In the genomic region with DNA sequence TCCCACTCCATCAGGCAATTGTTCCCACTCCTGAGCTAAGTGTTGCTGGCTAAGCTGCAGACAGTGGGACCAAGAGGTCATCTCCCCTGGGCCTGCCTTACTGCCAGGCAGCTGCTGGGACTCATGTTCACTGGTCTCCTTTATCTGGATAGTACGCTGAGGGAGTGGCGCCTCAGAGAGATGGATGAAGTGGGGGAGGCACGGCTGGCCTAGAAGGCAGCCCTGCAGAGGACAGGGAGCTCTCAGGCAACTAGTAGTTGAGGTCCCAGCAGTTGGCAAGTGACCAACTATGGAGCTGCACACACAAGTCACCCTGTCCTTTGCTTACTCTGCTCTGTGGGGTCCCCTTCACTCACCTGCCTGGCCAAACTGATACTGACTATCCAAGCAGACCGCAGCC, we compare ENCODE assay signal across 10 mouse cellular contexts. TPM values are rescaled to one million over a fixed set of nuclear protein-coding genes. Genes with fewer than 3 reads are reported as not detected.
DNase-seq lines count a peak whose midpoint lies in the region; ATAC-seq and TF ChIP-seq lines count a peak whose summit lies in the region.
"Had no signal": no experiment of that assay in that cellular context is flagged by ENCODE, and none has a peak within 500 bp of the region (broad histone marks: within the 10 kb centered on the region; RNA-seq: fewer than 3 reads in every experiment).

No protein-coding gene starts in this region.

- no peaks in the 10 kb centered on the region for H3K36me3 ChIP-seq in heart, adult 2 months (ENCODE audit: control insufficient read depth, insufficient read depth, low read length)
- no peaks in the 10 kb centered on the region; the same call in 1 of the 2 replicates for H3K36me3 ChIP-seq in stomach, postnatal 0 days (ENCODE audit: control insufficient read depth, insufficient read depth, low read length)
- no peaks in the 10 kb centered on the region for H3K36me3 ChIP-seq in forebrain, embryonic 15.5 days
- no peaks in the 10 kb centered on the region for H3K36me3 ChIP-seq in forebrain, postnatal 0 days (ENCODE audit: insufficient read depth)
- H3K36me3 ChIP-seq: G1E; midbrain, embryonic 15.5 days had no signal

- WGBS in heart, adult 2 months, result 41% methylated on average over 4 of the region's 4 CpGs
- WGBS in stomach, postnatal 0 days, result 31% methylated on average over 4 of the region's 4 CpGs
- 83% methylated on average over 4 of the region's 4 CpGs for WGBS in forebrain, embryonic 15.5 days
- 82% methylated on average over 4 of the region's 4 CpGs for WGBS in forebrain, postnatal 0 days

- intact Hi-C loops in heart, adult 2 months (cut with DNase I), result no loop called here

- no peak overlapping the region for H3K27ac ChIP-seq in heart, adult 2 months
- H3K27ac ChIP-seq in stomach, postnatal 0 days (replicated peaks), result peak overlapping the region; percentile 87
- no peak overlapping the region for H3K27ac ChIP-seq in forebrain, embryonic 15.5 days (replicated peaks)
- H3K27ac ChIP-seq in forebrain, postnatal 0 days (ENCODE audit: low read depth, low read length), result no peak overlapping the region
- H3K27ac ChIP-seq: midbrain, embryonic 15.5 days had no signal

- no peak for TF ChIP-seq CTCF in heart, adult 2 months (IDR thresholded peaks at IDR 0.05)
- no peak for TF ChIP-seq CTCF in stomach, postnatal 0 days (IDR thresholded peaks at IDR 0.05; ENCODE audit: low read depth)
- TF ChIP-seq CTCF in forebrain, postnatal 0 days (IDR thresholded peaks at IDR 0.05; ENCODE audit: low read depth), result no peak

- ATAC-seq in stomach, postnatal 0 days (ENCODE audit: low FRiP score, low TSS enrichment), result peak; percentile 1; the same call in 1 of the 2 replicates
- ATAC-seq in forebrain, embryonic 15.5 days (replicated peaks), result no peak
- ATAC-seq in forebrain, postnatal 0 days, result no peak
- ATAC-seq: midbrain, embryonic 15.5 days had no signal

- no peaks in the 10 kb centered on the region for H3K79me2 ChIP-seq in heart, adult 2 months (replicated peaks; ENCODE audit: control insufficient read depth, insufficient read depth, low read length)

- H3K4me3 ChIP-seq in heart, adult 2 months, result no peak overlapping the region
- no peak overlapping the region for H3K4me3 ChIP-seq in stomach, postnatal 0 days (ENCODE audit: low read depth, low read length)
- no peak overlapping the region for H3K4me3 ChIP-seq in forebrain, embryonic 15.5 days
- H3K4me3 ChIP-seq in forebrain, postnatal 0 days (ENCODE audit: low read depth, low read length), result no peak overlapping the region
- H3K4me3 ChIP-seq: midbrain, embryonic 15.5 days had no signal

- no peaks in the 10 kb centered on the region for H3K9me3 ChIP-seq in stomach, postnatal 0 days (ENCODE audit: control insufficient read depth, low read length)
- no peaks in the 10 kb centered on the region for H3K9me3 ChIP-seq in forebrain, embryonic 15.5 days
- H3K9me3 ChIP-seq in forebrain, postnatal 0 days (ENCODE audit: low read length), result no peaks in the 10 kb centered on the region
- H3K9me3 ChIP-seq: G1E; midbrain, embryonic 15.5 days had no signal

- TF ChIP-seq POLR2A in heart, adult 2 months (IDR thresholded peaks at IDR 0.05; ENCODE audit: insufficient read depth, low read depth, low read length), result no peak

- no peaks in the 10 kb centered on the region for H3K27me3 ChIP-seq in heart, adult 2 months (ENCODE audit: control insufficient read depth, insufficient read depth, low read length)
- H3K27me3 ChIP-seq in stomach, postnatal 0 days (ENCODE audit: control insufficient read depth, insufficient read depth, low read length), result no peaks in the 10 kb centered on the region
- H3K27me3 ChIP-seq in forebrain, embryonic 15.5 days, result no peaks in the 10 kb centered on the region
- H3K27me3 ChIP-seq in forebrain, postnatal 0 days (ENCODE audit: insufficient read depth, low read length), result no peaks in the 10 kb centered on the region
- H3K27me3 ChIP-seq: midbrain, embryonic 15.5 days had no signal

- DNase-seq in kidney, postnatal 4 days, result peak; percentile 71 to 78
- no peak for DNase-seq in kidney, adult 11 months
- DNase-seq in heart, adult 2 months, result peak in 1 of 2 experiments; percentile 70
- DNase-seq in liver, result peak; percentile 46
- peak; percentile 47 for DNase-seq in stomach, postnatal 0 days (ENCODE audit: low spot score)
- no peak for DNase-seq in forebrain, postnatal 0 days
- DNase-seq in spleen, postnatal 10 days (ENCODE audit: low spot score in 2 of 2), result no peak

- peaks cover 18% of the 10 kb centered on the region for H3K4me1 ChIP-seq in heart, adult 2 months (ENCODE audit: control insufficient read depth, insufficient read depth, low read length)
- peaks cover 12% of the 10 kb centered on the region for H3K4me1 ChIP-seq in stomach, postnatal 0 days (replicated peaks; ENCODE audit: control insufficient read depth, insufficient read depth)
- no peaks in the 10 kb centered on the region for H3K4me1 ChIP-seq in forebrain, embryonic 15.5 days
- no peaks in the 10 kb centered on the region for H3K4me1 ChIP-seq in forebrain, postnatal 0 days (ENCODE audit: insufficient read depth)
- H3K4me1 ChIP-seq: midbrain, embryonic 15.5 days had no signal

- TF ChIP-seq EP300 in heart, adult 2 months (IDR thresholded peaks at IDR 0.05; ENCODE audit: insufficient read depth, low read depth, low read length), result 0 out of 2 replicates have a peak, but pooled peaks have one; percentile 37
- no peak for TF ChIP-seq EP300 in stomach, postnatal 0 days (optimal IDR thresholded peaks at IDR 0.05)

- H3K4me2 ChIP-seq in stomach, postnatal 0 days (replicated peaks; ENCODE audit: low read depth), result no peak overlapping the region
- H3K4me2 ChIP-seq in forebrain, embryonic 15.5 days (replicated peaks), result no peak overlapping the region
- no peak overlapping the region for H3K4me2 ChIP-seq in forebrain, postnatal 0 days (ENCODE audit: low read depth)
- H3K4me2 ChIP-seq: midbrain, embryonic 15.5 days had no signal

- no peak overlapping the region for H3K9ac ChIP-seq in heart, adult 2 months (ENCODE audit: low read depth, low read length)
- H3K9ac ChIP-seq in stomach, postnatal 0 days (ENCODE audit: low read length), result no peak overlapping the region
- H3K9ac ChIP-seq in forebrain, embryonic 15.5 days (replicated peaks), result no peak overlapping the region
- H3K9ac ChIP-seq in forebrain, postnatal 0 days, result no peak overlapping the region
- H3K9ac ChIP-seq: midbrain, embryonic 15.5 days had no signal

RNA-seq across cellular contexts. Expression of a gene that starts 16.1 kb away (rescaled TPM):
- total RNA-seq in heart, adult 2 months (2021), result 100 to 1,000 TPM; 244 to 288 TPM
- polyA plus RNA-seq in heart, adult 2 months (2012; rRNA removed), result 487 and 529 TPM in 2 replicates
- polyA plus RNA-seq in stomach, postnatal 0 days (2015; fragmentation: Nextera tagmentation; extraction: Ambion mirVana), result 66.1 and 74.6 TPM in 2 replicates
- polyA plus RNA-seq in forebrain, embryonic 15.5 days (2015; fragmentation: Nextera tagmentation; extraction: Ambion mirVana), result 21.5 and 24.3 TPM in 2 replicates
- 33.3 and 39.7 TPM in 2 replicates for total RNA-seq in forebrain, postnatal 0 days (2014; rRNA removed)
- 35.0 and 35.3 TPM in 2 replicates for polyA plus RNA-seq in forebrain, postnatal 0 days (2015; fragmentation: Nextera tagmentation; extraction: Ambion mirVana)

RNA-seq across cellular contexts. Expression of a gene that starts 58.8 kb away (rescaled TPM):
- total RNA-seq in heart, adult 2 months (2021), result 10 to 100 TPM; 33.5 TPM
- polyA plus RNA-seq in heart, adult 2 months (2012; rRNA removed), result 27.3 and 39.4 TPM in 2 replicates
- 11.3 and 11.9 TPM in 2 replicates for polyA plus RNA-seq in stomach, postnatal 0 days (2015; fragmentation: Nextera tagmentation; extraction: Ambion mirVana)
- 10.7 and 12.3 TPM in 2 replicates for polyA plus RNA-seq in forebrain, embryonic 15.5 days (2015; fragmentation: Nextera tagmentation; extraction: Ambion mirVana)
- 25.4 and 28.7 TPM in 2 replicates for total RNA-seq in forebrain, postnatal 0 days (2014; rRNA removed)
- 11.1 and 14.7 TPM in 2 replicates for polyA plus RNA-seq in forebrain, postnatal 0 days (2015; fragmentation: Nextera tagmentation; extraction: Ambion mirVana)
- polyA plus RNA-seq: G1E had no signal

Comparison
In these comparisons a context has a peak if more than half of its experiments do, and no peak if none do; other contexts are left out.
1. DNase-seq: peak in kidney, postnatal 4 days (2 of 2), liver (single experiment) and stomach, postnatal 0 days (single experiment); none in kidney, adult 11 months (single experiment), forebrain, postnatal 0 days (single experiment) and spleen, postnatal 10 days (0 of 2).